Mouse (Mus musculus) activated CD4-positive, CD25-positive, alpha-beta regulatory T cell, adult 9 weeks (primary cell): ENCODE data around the gene Ccdc114. TPM values are rescaled to one million over a fixed set of nuclear protein-coding genes. Genes with fewer than 3 reads are reported as not detected.

Experiments used
- polyA plus RNA-seq: library from polyadenylated mRNA; unstranded; fragments of 100-300 nt; shearing (Covaris generic); gene quantifications from one replicate; pipeline ENCODE4 v1.2.1, GENCODE M21; 2017

The Ccdc114 gene
- polyA plus RNA-seq: 2.2 TPM

DNA sequence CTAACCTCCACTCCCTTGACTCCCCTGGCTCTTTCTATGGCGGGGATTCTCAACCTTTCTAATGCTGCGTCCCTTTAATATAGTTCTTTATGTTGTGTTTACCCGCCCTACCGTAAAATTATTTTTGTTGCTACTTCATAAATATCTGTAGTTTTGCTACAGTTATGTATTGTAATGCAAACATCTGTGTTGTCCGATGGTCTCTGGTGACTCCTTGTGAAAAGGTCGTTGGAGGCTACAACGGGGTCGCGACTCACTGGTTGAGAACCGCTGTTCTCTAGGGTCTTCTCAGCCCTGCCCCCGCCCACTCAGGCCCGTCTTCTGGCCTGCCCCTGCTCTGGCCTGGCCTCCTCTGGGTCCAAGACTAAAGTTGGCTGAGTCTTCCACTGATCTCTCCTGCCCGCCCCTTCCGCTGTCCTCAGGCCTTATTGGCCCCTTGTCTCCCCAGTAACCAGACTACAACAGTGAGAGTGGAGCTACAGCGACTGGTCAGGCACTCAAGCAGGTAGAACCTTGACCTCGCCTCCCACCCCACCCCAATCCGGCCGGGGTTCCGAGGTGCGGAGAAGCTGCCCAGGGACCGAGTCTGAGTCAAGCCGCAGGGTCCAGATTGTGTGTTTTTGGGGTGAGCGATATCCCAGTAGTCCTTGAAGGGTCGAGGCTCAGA is at the start of gene Ccdc114:
Ccdc114 (plus strand) TSS at position 311 of the 667 bp plus-strand sequence.

DNA sequence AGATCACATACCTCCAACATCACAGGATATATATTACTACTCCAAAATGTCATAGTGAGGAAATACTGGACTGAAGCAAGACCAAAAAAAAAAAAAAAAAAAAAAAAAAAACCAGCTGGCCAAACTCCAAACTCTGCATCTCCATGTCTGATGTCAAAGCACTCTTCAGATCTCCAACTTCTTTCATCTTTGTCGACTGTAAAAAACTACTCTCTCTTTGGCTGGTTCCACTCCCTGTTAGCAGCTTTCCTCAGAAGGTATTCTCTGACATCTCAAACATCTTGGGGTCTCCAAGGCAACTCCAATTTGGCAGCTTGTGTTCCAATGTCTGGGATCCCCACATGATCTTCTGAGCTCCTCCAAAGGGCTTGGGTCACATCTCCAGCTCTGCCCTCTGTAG is 45.6 kb upstream of the Ccdc114 start, which contains the start of gene Grin2d:
Grin2d (minus strand) TSS at position 101 of the 400 bp plus-strand sequence.

DNA sequence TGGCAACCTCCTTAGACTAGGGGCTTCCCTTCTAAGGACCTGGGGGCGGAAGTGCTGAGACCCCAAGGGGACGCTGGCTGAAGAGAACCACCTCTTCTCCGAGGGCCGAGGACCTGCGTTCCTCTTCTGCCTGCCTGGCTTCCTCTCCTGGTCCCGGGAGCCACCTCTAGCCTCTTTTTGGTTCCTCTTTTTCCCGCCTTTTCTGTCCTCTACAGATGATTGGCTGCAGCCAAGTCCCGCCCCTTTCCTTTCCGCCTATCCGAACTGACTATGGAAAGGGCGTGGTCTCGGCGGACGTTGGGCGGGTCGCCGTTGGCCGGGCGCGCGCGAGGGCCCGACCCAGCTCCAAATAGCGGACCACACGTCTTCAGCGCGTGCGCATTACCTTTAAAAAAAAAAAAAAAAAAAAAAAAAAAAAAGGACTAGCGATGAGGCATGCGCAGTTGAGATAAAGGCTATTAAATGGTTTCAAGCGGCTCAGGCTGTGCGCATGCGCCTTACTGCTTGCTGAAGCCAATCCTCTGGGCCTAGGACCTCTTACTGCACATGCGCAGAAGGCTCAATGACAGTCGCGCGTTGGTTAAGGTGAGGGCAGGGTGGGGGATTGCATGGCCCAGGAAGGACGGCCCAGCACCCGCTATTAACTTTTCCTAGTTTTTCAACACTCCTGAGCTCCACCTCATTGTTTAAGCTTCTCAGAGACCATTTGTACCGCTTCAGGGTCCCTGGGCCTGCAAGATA is 27.2 kb upstream of the Ccdc114 start, which contains the start of the genes Syngr4 and Tmem143:
Syngr4 (minus strand) TSS at position 198 of the 741 bp plus-strand sequence.
Tmem143 (plus strand) TSS at position 425 of the 741 bp plus-strand sequence.

DNA sequence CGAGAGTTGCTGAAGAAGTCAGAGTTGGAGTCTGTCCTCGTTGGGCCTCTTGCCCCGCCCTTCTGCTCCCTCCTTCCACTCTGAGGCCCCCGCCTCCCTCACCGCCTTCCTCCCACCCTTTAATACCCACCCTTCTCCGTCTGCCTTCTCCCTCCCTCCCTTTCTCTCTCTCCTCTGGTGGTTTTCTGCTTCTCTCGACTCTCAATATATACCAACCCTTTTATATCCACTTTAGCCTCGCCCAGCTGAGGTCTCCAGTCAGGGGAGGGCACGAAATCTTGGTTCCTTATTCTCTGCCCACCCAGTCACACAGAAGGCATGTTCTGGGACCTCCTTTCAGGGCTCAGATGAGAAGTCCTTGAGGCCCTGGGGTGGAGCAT is 2.6 kb upstream of the Ccdc114 start, which contains the start of gene Emp3:
Emp3 (minus strand) TSS at position 163 of the 380 bp plus-strand sequence.

Other genes with a start within 250 kb of the Ccdc114 start
- gene Ntn5, start 240.1 kb upstream of the Ccdc114 start, polyA plus RNA-seq: not detected
- 0.33 TPM for gene Sec1, start 229.7 kb upstream of the Ccdc114 start, polyA plus RNA-seq
- 8.1 TPM for gene Car11, start 224.2 kb upstream of the Ccdc114 start, polyA plus RNA-seq
- 12.6 TPM for gene Dbp, start 219.0 kb upstream of the Ccdc114 start, polyA plus RNA-seq
- 1,812 TPM for gene Rpl18, start 208.6 kb upstream of the Ccdc114 start, polyA plus RNA-seq
- gene Sphk2, start 206.1 kb upstream of the Ccdc114 start, polyA plus RNA-seq: 37.7 TPM
- not detected for gene Fam83e, start 202.9 kb upstream of the Ccdc114 start, polyA plus RNA-seq
- not detected for gene Spaca4, start 198.3 kb upstream of the Ccdc114 start, polyA plus RNA-seq
- not detected for gene Lmtk3, start 140.3 kb upstream of the Ccdc114 start, polyA plus RNA-seq
- gene Sult2b1, start 139.4 kb upstream of the Ccdc114 start, polyA plus RNA-seq: 1.6 TPM
- 28.9 TPM for gene Cyth2, start 109.5 kb upstream of the Ccdc114 start, polyA plus RNA-seq
- not detected for gene Kcnj14, start 99.3 kb upstream of the Ccdc114 start, polyA plus RNA-seq
- 42.0 TPM for gene Grwd1, start 93.1 kb upstream of the Ccdc114 start, polyA plus RNA-seq
- gene Kdelr1, start 51.3 kb upstream of the Ccdc114 start, polyA plus RNA-seq: 119 TPM
- not detected for gene Grin2d, start 45.7 kb upstream of the Ccdc114 start, polyA plus RNA-seq
- 0.39 TPM for gene Syngr4, start 27.4 kb upstream of the Ccdc114 start, polyA plus RNA-seq
- 7.9 TPM for gene Tmem143, start 27.1 kb upstream of the Ccdc114 start, polyA plus RNA-seq
- 689 TPM for gene Emp3, start 2.7 kb upstream of the Ccdc114 start, polyA plus RNA-seq
- not detected for gene Abcc6, start 106.2 kb downstream of the Ccdc114 start, polyA plus RNA-seq
- gene Nomo1, start 109.6 kb downstream of the Ccdc114 start, polyA plus RNA-seq: 22.0 TPM
- gene Kcnj11, start 176.7 kb downstream of the Ccdc114 start, polyA plus RNA-seq: not detected